Mouse (Mus musculus) midbrain, embryonic 10.5 days (tissue): ENCODE results near the gene Pgam1. TPM values are rescaled to one million over a fixed set of nuclear protein-coding genes. Genes with fewer than 3 reads are reported as not detected.
"Not testable (repeated sequence)": the region's sequence is repeated elsewhere in the genome, so short reads cannot be mapped to it uniquely, and the experiment has no call there.

ENCODE experiments used
- DNase-seq: peaks from one replicate; pipeline ENCODE4 v3.0.0-alpha.2; 2017; ENCODE audit warnings: low spot score
- H3K27ac ChIP-seq: fragments of 300-500 bp; sonication (generic); replicated peaks from 2 replicates; pipeline ENCODE4 v1.5.1; 2016; ENCODE audit warnings: mild to moderate bottlenecking
- H3K27me3 ChIP-seq: fragments of 300-500 bp; sonication (generic); 2 replicates; pipeline ENCODE4 v1.6.1; 2016; ENCODE audit warnings: low read depth, mild to moderate bottlenecking; ENCODE audit not compliant: poor library complexity, severe bottlenecking
- H3K36me3 ChIP-seq: fragments of 300-500 bp; sonication (generic); 2 replicates; pipeline ENCODE4 v1.6.1; 2016; ENCODE audit warnings: mild to moderate bottlenecking, moderate library complexity
- H3K4me1 ChIP-seq: fragments of 300-500 bp; sonication (generic); 2 replicates; pipeline ENCODE4 v1.6.1; 2016
- H3K4me3 ChIP-seq: fragments of 300-500 bp; sonication (generic); 2 replicates; pipeline ENCODE4 v1.5.1; 2016; ENCODE audit warnings: mild to moderate bottlenecking, moderate library complexity
- H3K9me3 ChIP-seq: fragments of 300-500 bp; sonication (generic); replicated peaks from 2 replicates; pipeline ENCODE4 v1.6.1; 2016; ENCODE audit warnings: mild to moderate bottlenecking
- WGBS: fragments of 180-500 bp; shearing (Covaris S2); methylation state at CpG from one replicate; pipeline ENCODE4 v1.1.7; 2016; 5-methylcytosine and 5-hydroxymethylcytosine counted together
- polyA plus RNA-seq: library from polyadenylated mRNA; unstranded; fragments of >200 nt; fragmentation: Nextera tagmentation; extraction: Ambion mirVana; gene quantifications from 2 replicates; pipeline ENCODE4 v1.2.1, GENCODE M21; 2016

Gene Pgam1
- polyA plus RNA-seq, 1 experiment from 2014 or later, result 1,153 TPM

- Histone ChIP-seq H3K27me3 (no peaks in the 10 kb centered on the region), H3K36me3 (no peaks in the 10 kb centered on the region), H3K4me1 (peaks cover 10% of the 10 kb centered on the region), H3K27ac (no peak overlapping the region), H3K9me3 (no peaks in the 10 kb centered on the region), H3K4me3 (no peak overlapping the region)
- 90% methylated on average over 8 of the region's 8 CpGs for WGBS
- DNase-seq, result no peak
Observed at GRCm38 (mm10) chr19:41900495-41901090, 11.1 kb upstream of the Pgam1 start.

- Histone ChIP-seq H3K9me3 (no peaks in the 10 kb centered on the region), H3K4me3 (no peak overlapping the region), H3K27ac (no peak overlapping the region), H3K36me3 (no peaks in the 10 kb centered on the region), H3K4me1 (peaks cover under 1% of the 10 kb centered on the region; the same call in 1 of the 2 replicates), H3K27me3 (no peaks in the 10 kb centered on the region)
- no peak for DNase-seq
- 58% methylated on average over 2 of the region's 2 CpGs for WGBS
Observed at GRCm38 (mm10) chr19:41901696-41902095, 10.0 kb upstream of the Pgam1 start.

GRCm38 (mm10) chr19:41902848-41903593 is 8.7 kb upstream of the Pgam1 start:
- H3K36me3 ChIP-seq, result no peaks in the 10 kb centered on the region
- DNase-seq, result no peak
- 84% methylated on average over 10 of the region's 10 CpGs for WGBS

GRCm38 (mm10) chr19:41905246-41905645 is 6.5 kb upstream of the Pgam1 start:
- WGBS, result 83% methylated on average over 2 of the region's 2 CpGs
- DNase-seq, result no peak

More at GRCm38 (mm10) chr19:41902848-41903593, 8.7 kb upstream of the Pgam1 start:
- no peaks in the 10 kb centered on the region for H3K9me3 ChIP-seq
- H3K27me3 ChIP-seq, result no peaks in the 10 kb centered on the region
- H3K27ac ChIP-seq, result no peak overlapping the region
- no peak overlapping the region for H3K4me3 ChIP-seq
- H3K4me1 ChIP-seq, result no peaks in the 10 kb centered on the region

GRCm38 (mm10) chr19:41906311-41907078 is 5.2 kb upstream of the Pgam1 start:
- Histone ChIP-seq H3K4me3 (no peak overlapping the region), H3K4me1 (0 out of 2 replicates have a peak, but pooled peaks cover 2% of the 10 kb centered on the region), H3K27ac (no peak overlapping the region), H3K27me3 (no peaks in the 10 kb centered on the region), H3K36me3 (no peaks in the 10 kb centered on the region), H3K9me3 (no peaks in the 10 kb centered on the region)
- WGBS, result 62% methylated on average over 6 of the region's 6 CpGs
- no peak for DNase-seq

More at GRCm38 (mm10) chr19:41905246-41905645, 6.5 kb upstream of the Pgam1 start:
- Histone ChIP-seq H3K9me3 (no peaks in the 10 kb centered on the region), H3K4me1 (no peaks in the 10 kb centered on the region), H3K36me3 (no peaks in the 10 kb centered on the region), H3K27me3 (no peaks in the 10 kb centered on the region), H3K4me3 (no peak overlapping the region), H3K27ac (no peak overlapping the region)

GRCm38 (mm10) chr19:41907079-41907760 is 4.5 kb upstream of the Pgam1 start:
- no peak overlapping the region for H3K4me3 ChIP-seq
- no peaks in the 10 kb centered on the region for H3K27me3 ChIP-seq
- H3K9me3 ChIP-seq, result no peaks in the 10 kb centered on the region
- no peak overlapping the region for H3K27ac ChIP-seq
- DNase-seq, result no peak
- H3K36me3 ChIP-seq, result no peaks in the 10 kb centered on the region
- WGBS, result 60% methylated on average over 8 of the region's 8 CpGs
- 0 out of 2 replicates have a peak, but pooled peaks cover 5% of the 10 kb centered on the region for H3K4me1 ChIP-seq

- no peak for DNase-seq
- H3K27ac ChIP-seq, result no peak overlapping the region
- no peaks in the 10 kb centered on the region for H3K9me3 ChIP-seq
- H3K36me3 ChIP-seq, result peaks cover 5% of the 10 kb centered on the region
- no peak overlapping the region for H3K4me3 ChIP-seq
- H3K4me1 ChIP-seq, result peaks cover 17% of the 10 kb centered on the region
- 91% methylated on average over 3 of the region's 3 CpGs for WGBS
- H3K27me3 ChIP-seq, result no peaks in the 10 kb centered on the region
Observed at GRCm38 (mm10) chr19:41908736-41909135, 3.0 kb upstream of the Pgam1 start.

GRCm38 (mm10) chr19:41910396-41910795 is 1.3 kb upstream of the Pgam1 start:
- DNase-seq, result no peak
- 87% methylated on average over 2 of the region's 2 CpGs for WGBS

GRCm38 (mm10) chr19:41912121-41913080 is 678 bp downstream of the Pgam1 start:
- no peaks in the 10 kb centered on the region for H3K27me3 ChIP-seq
- H3K4me1 ChIP-seq, result peaks cover 30% of the 10 kb centered on the region
- peak overlapping the region; percentile 84 for H3K4me3 ChIP-seq
- H3K36me3 ChIP-seq, result peaks cover 41% of the 10 kb centered on the region
- H3K27ac ChIP-seq, result peak overlapping the region; percentile 97
- peak; percentile 62 for DNase-seq
- WGBS, result under 1% methylated on average over 53 of the region's 53 CpGs
- H3K9me3 ChIP-seq, result no peaks in the 10 kb centered on the region

More at GRCm38 (mm10) chr19:41910396-41910795, 1.3 kb upstream of the Pgam1 start:
- Histone ChIP-seq H3K9me3 (no peaks in the 10 kb centered on the region), H3K4me3 (no peak overlapping the region), H3K4me1 (peaks cover 30% of the 10 kb centered on the region), H3K36me3 (peaks cover 21% of the 10 kb centered on the region), H3K27ac (no peak overlapping the region), H3K27me3 (no peaks in the 10 kb centered on the region)

- 43% methylated on average over 6 of the region's 6 CpGs for WGBS
- H3K27me3 ChIP-seq, result no peaks in the 10 kb centered on the region
- peaks cover 48% of the 10 kb centered on the region for H3K36me3 ChIP-seq
- no peak for DNase-seq
- H3K4me1 ChIP-seq, result peaks cover 30% of the 10 kb centered on the region
- no peaks in the 10 kb centered on the region for H3K9me3 ChIP-seq
- peak overlapping the region; percentile 84 for H3K4me3 ChIP-seq
- H3K27ac ChIP-seq, result peak overlapping the region; percentile 97
Observed at GRCm38 (mm10) chr19:41913774-41914591, 2.3 kb downstream of the Pgam1 start.

GRCm38 (mm10) chr19:41914592-41914882 is 2.8 kb downstream of the Pgam1 start:
- not testable (repeated sequence) for H3K27ac ChIP-seq, H3K27me3 ChIP-seq, H3K9me3 ChIP-seq, DNase-seq
- Histone ChIP-seq H3K4me1 (peaks cover 30% of the 10 kb centered on the region), H3K4me3 (peak overlapping the region; percentile 84), H3K36me3 (peaks cover 54% of the 10 kb centered on the region)
